In the genomic region with DNA sequence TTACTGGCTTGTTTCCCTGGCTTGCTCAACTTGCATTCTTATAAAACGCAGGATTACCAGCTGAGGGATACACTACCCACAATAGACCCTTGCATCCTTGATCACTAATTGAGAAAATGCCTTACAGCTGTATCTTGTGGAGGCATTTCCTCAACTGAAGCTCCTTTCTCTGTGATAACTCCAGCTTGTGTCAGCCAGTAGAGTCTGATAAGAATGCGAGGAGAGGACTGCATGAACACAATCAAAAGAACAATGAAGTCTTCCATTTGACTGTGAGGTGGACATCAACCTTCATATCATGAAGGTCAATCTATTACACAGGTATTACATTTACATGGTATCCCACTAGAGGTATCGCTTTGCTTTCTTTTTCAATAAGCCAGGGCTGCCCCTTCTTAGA, we compare ENCODE assay signal across 16 mouse cellular contexts.
"Had no signal": no experiment of that assay in that cellular context is flagged by ENCODE, and none has a peak within 500 bp of the region (broad histone marks: within the 10 kb centered on the region; RNA-seq: fewer than 3 reads in every experiment).

No protein-coding gene starts in this region.

- H3K4me3 ChIP-seq: neural tube, embryonic 13.5 days; neural tube, embryonic 15.5 days; stomach, embryonic 15.5 days had no signal

- H3K9ac ChIP-seq: neural tube, embryonic 13.5 days; neural tube, embryonic 15.5 days; stomach, embryonic 15.5 days had no signal

- H3K27me3 ChIP-seq: neural tube, embryonic 13.5 days; neural tube, embryonic 15.5 days; stomach, embryonic 15.5 days had no signal

- H3K9me3 ChIP-seq: neural tube, embryonic 13.5 days; neural tube, embryonic 15.5 days; stomach, embryonic 15.5 days had no signal

- H3K27ac ChIP-seq: neural tube, embryonic 13.5 days; neural tube, embryonic 15.5 days; stomach, embryonic 15.5 days; stomach, postnatal 0 days had no signal

- H3K36me3 ChIP-seq: neural tube, embryonic 13.5 days; neural tube, embryonic 15.5 days; stomach, embryonic 15.5 days had no signal

- H3K4me1 ChIP-seq: neural tube, embryonic 13.5 days; neural tube, embryonic 15.5 days; stomach, embryonic 15.5 days had no signal

- DNase-seq: retina, postnatal 1 day; right cerebral cortex, adult 18-20 months; right cerebral cortex, postnatal 14 days; right cerebral cortex, postnatal 25 days; right cerebral cortex, postnatal 4 days; spleen, adult 18-20 months; thymus, adult 18-20 months; thymus, adult 2 months; thymus, postnatal 14 days; thymus, postnatal 25 days; thymus, postnatal 36 days; thymus, postnatal 4 days had no signal
